Mouse (Mus musculus) lung, adult 2 months (tissue): Measurements from ENCODE around the gene Ppm1h. TPM values are rescaled to one million over a fixed set of nuclear protein-coding genes. Genes with fewer than 3 reads are reported as not detected.
A peak's percentile ranks its signal among the peaks of the same experiment; 100 is the strongest.

Source experiments
- DNase-seq: peaks from one replicate; pipeline ENCODE4 v3.0.0; 2022
- H3K4me1 ChIP-seq: fragments of 200-500 bp; 2 replicates; pipeline ENCODE4 v1.6.1; 2011; ENCODE audit warnings: low read length; ENCODE audit not compliant: control insufficient read depth, insufficient read depth
- H3K4me3 ChIP-seq: fragments of 200-500 bp; replicated peaks from 2 replicates; pipeline ENCODE3; 2011; ENCODE audit warnings: low read depth, mild to moderate bottlenecking, control low read depth, low read length; ENCODE audit errors: extremely low read depth
- CTCF ChIP-seq: fragments of 200-500 bp; IDR thresholded peaks from 2 replicates; pipeline ENCODE4 v1.5.1; 2011; ENCODE audit warnings: mild to moderate bottlenecking, low read length, control low read depth; ENCODE audit not compliant: insufficient read depth
- POLR2A ChIP-seq: fragments of 200-500 bp; IDR thresholded peaks from 2 replicates; pipeline ENCODE4 v1.6.1; 2011; ENCODE audit warnings: low read depth, mild to moderate bottlenecking, control low read depth, low read length, borderline replicate concordance; ENCODE audit errors: extremely low read depth
- WGBS: fragments of 180-500 bp; shearing (Covaris S2); methylation state at CpG from one replicate; pipeline ENCODE4 v1.1.7; 2018; 5-methylcytosine and 5-hydroxymethylcytosine counted together
- polyA plus RNA-seq: library from polyadenylated mRNA; depleted of rRNA; stranded (reverse); fragments of >200 nt; gene quantifications from 2 replicates; pipeline ENCODE4 v1.2.3, GENCODE M21; 2012

Ppm1h gene
- polyA plus RNA-seq, 1 experiment, result 9.2 TPM

DNA sequence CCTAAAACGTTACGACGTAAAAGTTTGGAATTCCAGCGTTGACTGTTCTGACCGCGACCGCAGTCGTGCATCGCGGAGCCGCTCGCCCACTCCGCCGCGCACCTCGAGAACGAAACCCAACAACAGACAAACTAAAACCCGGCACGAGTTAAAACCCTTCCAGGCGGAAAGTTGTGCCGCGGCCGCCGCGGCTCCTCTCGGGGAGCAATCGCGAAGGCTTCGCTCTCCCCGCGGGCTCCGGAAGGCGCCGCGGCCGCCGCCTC, 306.6 kb downstream of the Ppm1h start:
- Histone ChIP-seq H3K4me1 (peaks cover 15% of the 10 kb centered on the region), H3K4me3 (peak overlapping the region; percentile 100)
- under 1% methylated on average over 36 of the region's 37 CpGs for WGBS
- no peak for DNase-seq
- TF ChIP-seq POLR2A, result no peak
- TF ChIP-seq CTCF, result no peak

DNA sequence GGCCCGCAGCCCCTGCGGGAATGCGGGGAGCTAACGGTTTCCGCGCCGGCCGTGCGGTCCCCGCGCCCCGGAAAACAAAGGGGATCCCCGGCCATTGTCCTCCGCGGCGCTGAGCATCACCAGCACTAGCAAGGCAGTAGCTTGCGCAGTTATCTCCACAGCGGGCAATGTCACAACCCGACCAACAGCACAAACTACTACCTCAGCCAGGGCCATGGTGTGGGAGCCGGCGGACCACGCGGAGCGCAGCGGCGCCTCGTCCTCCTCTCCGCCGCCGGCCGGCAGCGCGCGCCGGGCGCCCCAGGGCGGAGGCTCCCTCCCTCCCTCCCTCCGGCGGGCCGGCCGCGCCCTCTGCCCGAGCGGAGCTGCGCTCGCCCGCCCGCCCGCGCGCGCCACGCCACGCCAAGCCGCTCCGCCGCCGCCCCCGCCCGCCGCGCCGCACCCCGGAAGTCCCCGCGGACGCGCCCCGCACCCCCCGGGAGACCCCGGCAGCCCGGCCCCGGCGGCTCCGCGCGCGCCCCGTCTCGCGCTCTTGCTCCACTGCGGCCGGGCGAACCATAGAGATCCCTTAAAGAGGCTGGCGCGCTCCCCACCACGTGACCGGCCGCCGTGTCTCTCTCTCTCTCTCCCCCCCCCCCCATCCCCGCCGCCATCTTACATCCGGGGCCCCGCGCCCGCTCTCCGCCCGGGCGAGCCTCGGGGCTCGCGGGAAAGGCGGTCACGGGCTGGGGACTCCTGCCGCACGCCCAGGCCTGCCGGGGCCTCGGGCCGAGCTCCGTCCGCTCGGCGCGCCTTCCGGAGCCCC, 307.2 kb downstream of the Ppm1h start:
- Histone ChIP-seq H3K4me3 (peak overlapping the region; percentile 100), H3K4me1 (peaks cover 18% of the 10 kb centered on the region)
- 1% methylated on average over 81 of the region's 115 CpGs for WGBS
- no peak for TF ChIP-seq CTCF
- peak; percentile 85 for TF ChIP-seq POLR2A
- peak; percentile 84 for DNase-seq

DNA sequence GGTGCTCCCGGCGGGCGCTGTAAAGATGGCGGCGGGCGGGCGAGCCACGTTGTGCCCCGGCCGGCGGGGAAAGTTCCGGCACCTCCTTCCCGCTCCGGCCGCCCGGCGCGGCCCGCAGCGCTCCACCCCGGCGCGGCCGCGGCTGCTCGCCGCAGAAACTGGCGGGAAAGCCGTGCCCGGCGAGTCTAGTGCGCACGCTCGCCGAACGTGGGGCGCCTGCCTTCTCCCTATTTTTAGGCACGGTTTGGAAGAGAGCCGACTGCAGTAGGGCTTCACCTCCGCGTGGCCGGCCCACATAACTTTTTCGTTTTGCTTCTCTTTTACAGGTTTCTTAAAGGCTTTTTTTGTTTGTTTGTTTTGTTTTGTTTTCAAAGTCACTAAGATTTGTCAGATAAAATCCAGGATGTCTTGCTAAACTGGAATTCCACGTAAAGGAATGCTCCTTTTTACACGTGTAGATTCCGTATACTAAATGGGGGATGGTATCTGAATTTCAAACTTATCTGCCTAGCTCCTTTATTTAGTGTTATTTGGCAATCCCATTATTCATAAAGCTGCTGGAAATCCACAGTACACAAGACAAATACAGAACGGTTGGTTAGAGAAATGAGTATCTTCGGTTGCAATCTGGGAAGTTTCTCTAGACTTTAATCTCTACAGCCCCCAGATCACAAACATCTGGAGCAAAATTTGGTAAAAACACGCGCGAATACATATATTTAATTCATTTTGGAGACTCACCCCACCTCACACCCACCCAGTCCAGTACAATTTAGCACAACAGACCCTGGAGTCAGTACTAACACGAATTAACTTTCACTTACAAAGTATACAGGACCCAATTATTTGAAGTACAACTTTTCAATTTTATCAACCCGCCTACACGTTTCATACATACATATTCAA, 308.0 kb downstream of the Ppm1h start:
- peak; percentile 73 for DNase-seq
- WGBS, result 6% methylated on average over 54 of the region's 54 CpGs
- peak overlapping the region; percentile 61 for H3K4me3 ChIP-seq
- TF ChIP-seq POLR2A (0 out of 2 replicates have a peak, but pooled peaks have one; percentile 3), CTCF (no peak)
- peaks cover 21% of the 10 kb centered on the region for H3K4me1 ChIP-seq

DNA sequence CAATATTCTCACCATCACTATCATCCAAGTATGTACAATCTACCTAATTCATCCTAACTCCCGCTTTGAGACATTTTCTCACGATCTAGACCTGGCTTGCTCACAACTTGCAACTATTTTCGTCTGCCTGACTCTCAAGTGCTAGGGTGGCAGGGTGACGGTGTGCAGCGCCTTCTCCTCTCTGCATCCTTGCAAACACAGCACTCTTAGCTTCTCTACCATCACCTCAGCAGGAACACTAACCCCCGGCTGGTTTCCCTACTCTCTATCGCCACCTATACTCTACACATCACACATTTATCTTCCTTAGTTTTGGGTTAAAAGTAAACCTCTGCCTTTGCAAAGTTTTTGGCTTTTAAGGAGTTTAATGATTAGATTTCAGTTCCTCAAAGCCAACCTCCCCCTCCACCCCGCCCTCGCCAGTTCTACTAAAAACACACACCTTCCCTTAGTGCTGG, 309.1 kb downstream of the Ppm1h start:
- WGBS, result 12% methylated on average over 9 of the region's 9 CpGs
- TF ChIP-seq CTCF (0 out of 2 replicates have a peak, but pooled peaks have one; percentile 19), POLR2A (no peak)
- peak; percentile 25 for DNase-seq

DNA sequence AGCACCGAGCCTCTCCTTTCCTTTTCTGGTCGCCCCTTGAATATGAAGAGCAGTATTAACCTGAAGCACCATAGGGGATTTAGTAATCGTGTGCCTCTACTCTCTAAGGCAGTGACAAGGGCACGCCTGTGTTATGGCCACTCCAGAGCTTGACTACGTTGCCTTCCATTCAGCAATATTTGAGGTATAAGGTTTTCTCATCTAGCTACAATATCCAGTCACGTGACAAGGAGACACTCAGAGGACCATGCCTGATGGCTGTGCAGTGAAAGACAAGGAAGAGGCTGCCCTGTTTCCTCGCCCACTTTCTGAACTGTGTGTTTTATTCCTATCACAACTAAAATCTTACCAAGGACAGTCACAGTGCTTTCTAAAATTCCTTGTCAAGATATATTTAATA, 309.8 kb downstream of the Ppm1h start:
- WGBS, result 42% methylated on average over 7 of the region's 7 CpGs
- Histone ChIP-seq H3K4me1 (peaks cover 17% of the 10 kb centered on the region), H3K4me3 (no peak overlapping the region)
- no peak for DNase-seq
- TF ChIP-seq POLR2A (no peak), CTCF (no peak)

More for the DNA sequence above, 309.1 kb downstream of the Ppm1h start:
- peaks cover 23% of the 10 kb centered on the region for H3K4me1 ChIP-seq
- H3K4me3 ChIP-seq, result no peak overlapping the region

DNA sequence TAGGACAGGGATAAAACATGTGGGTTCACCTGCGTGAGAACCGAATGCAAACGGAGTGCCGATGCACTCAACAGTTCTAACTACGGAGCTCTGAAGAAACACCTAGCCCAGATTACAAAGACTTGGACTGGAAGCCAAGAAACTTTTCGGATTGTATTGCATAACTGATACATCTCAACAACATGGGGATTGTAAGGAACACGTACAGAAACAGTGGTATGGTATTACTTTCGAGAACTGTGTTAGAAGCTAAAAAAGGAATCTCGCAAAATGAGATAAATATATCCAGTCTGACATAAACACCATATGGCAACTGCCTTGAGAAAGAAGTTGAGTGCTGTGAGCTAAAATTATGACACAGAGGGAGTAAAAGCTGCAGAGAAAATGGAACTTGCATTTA, 311.4 kb downstream of the Ppm1h start:
- Histone ChIP-seq H3K4me3 (no peak overlapping the region), H3K4me1 (peaks cover 12% of the 10 kb centered on the region)
- WGBS, result 84% methylated on average over 9 of the region's 9 CpGs
- no peak for TF ChIP-seq CTCF
- TF ChIP-seq POLR2A, result no peak
- DNase-seq, result no peak

DNA sequence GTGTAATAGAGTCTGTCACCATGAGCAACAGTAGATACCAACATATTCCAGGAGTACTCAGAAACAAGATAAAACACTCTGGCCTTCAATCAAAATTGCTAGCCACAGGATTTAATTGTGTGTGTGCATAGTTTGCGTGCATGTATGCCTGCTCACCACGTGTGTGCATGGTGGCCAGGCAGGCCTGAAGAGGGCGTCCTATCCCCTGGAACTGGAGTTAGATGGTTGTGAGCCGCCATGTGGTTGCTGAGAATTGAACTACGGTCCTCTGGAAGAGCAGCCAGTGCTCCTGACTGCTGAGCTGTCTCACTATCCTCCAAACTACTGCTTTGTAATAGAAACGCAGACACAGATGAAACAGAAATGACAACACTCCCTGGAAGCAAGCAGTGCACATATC, 312.0 kb downstream of the Ppm1h start:
- no peak for DNase-seq
- no peak overlapping the region for H3K4me3 ChIP-seq
- peaks cover 12% of the 10 kb centered on the region for H3K4me1 ChIP-seq
- 80% methylated on average over 6 of the region's 6 CpGs for WGBS
- no peak for TF ChIP-seq CTCF

DNA sequence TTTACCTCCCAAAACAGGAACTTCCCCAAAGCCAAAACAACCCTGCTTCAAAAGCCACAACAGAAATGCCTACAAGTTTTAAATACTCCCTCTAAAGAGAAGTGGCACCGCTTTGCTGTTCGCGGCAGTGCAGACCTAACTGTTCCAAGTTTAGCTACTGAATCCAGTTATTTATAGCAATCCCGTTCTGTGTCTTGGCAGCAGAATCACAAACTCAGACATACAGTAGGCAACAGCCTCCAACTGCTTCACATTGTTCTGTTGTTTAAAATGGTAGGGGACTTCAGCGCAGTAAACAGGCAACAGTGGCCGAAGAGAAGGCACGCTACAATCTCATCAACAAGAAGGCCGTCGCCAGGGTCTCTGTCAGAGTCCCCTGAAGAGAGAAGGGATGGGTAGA, 312.5 kb downstream of the Ppm1h start:
- Histone ChIP-seq H3K4me3 (no peak overlapping the region), H3K4me1 (peaks cover 12% of the 10 kb centered on the region)
- TF ChIP-seq POLR2A, result no peak
- TF ChIP-seq CTCF, result no peak
- DNase-seq, result no peak
- 47% methylated on average over 9 of the region's 9 CpGs for WGBS

DNA sequence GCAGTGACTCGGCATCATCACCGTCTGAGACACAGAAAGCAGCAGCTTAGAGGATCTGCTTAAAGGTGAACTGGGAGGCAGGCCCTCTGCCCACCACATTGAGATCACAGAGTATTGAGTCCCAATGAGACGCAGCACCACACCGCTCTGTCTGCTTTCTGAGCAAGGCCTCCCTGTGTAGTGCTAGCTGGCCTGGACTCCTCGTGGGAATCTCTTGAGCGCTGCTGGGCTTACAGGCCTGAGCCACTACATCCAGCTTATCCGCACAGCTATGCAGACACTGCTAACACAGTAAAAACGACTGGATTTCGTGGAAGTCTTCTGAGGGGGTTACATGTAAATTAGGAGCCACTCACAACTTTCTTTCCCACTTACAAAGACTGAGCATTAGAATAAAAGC, 313.1 kb downstream of the Ppm1h start:
- DNase-seq, result no peak
- Histone ChIP-seq H3K4me3 (no peak overlapping the region), H3K4me1 (peaks cover 12% of the 10 kb centered on the region)
- 74% methylated on average over 9 of the region's 9 CpGs for WGBS
- TF ChIP-seq POLR2A (no peak), CTCF (no peak)
